Mouse (Mus musculus): ENCODE results near the gene Sod3. TPM values are rescaled to one million over a fixed set of nuclear protein-coding genes. Genes with fewer than 3 reads are reported as not detected.

The Sod3 gene
- 0.17 and 0.44 TPM in 2 replicates for polyA plus RNA-seq (2016; fragmentation: Nextera tagmentation; extraction: Ambion mirVana)

DNA sequence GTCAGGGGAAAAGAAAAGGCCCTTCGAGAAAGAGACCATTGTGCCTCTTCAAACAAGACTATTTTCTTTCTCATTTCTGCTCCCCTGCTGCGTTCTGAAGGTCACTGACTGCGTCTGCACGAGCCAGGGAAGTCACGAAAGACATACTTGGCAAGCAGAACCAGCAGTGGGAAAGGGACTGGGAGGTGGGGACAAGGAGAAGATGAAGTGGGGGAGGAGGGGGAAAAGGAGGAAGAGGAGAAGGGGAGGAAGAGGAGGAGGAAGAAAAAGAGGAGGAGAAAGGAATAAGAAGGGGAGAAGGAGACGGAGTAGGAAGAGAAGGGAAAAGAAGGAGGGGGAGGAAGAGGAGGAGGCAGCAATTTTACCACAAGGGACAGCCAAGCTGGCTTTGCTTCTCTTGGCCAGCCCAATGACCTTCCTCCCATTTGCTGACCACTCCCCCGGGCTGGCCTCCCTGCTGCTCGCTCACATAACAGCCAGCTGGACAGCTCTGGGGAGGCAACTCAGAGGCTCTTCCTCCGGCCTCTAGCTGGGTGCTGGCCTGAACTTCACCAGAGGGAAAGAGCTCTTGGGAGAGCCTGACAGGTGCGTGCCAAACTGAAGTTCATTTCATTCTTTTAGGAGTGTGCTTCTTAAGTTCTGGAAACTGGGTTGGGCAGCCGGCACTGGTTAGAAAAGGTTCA is at the start of gene Sod3:
TSS of gene Sod3 (plus strand) at position 324 of the 683 bp plus-strand sequence.
- WGBS = 24% methylated on average over 11 of the region's 11 CpGs
- peaks cover 26% of the 10 kb centered on the region for H3K4me1 ChIP-seq
- H3K27me3 ChIP-seq (ENCODE audit: insufficient read depth, poor library complexity, severe bottlenecking) = peaks cover 18% of the 10 kb centered on the region

DNA sequence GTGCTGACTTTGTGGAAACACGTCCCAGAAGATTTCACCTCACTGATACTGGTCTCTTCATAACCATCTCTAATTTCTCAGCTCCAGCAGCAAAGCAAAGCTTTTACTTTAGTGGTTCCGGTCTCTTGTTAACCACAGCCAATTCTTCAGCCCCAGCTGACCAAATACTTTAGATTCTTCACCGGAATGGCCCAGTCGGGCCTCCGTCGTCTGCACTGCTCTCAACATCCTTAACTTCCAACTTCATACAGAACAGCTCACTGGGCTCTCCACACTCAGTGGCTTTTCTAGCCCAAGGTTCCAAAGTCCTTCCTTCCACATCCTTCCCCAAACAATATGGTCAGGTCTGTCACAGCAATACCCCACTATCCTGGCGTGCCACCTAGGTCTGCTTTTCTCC is 46.7 kb upstream of the Sod3 start:
- no peaks in the 10 kb centered on the region for H3K9me3 ChIP-seq
- H3K27ac ChIP-seq = no peak overlapping the region
- WGBS = 80% methylated on average over 7 of the region's 7 CpGs
- no peak overlapping the region for H3K4me3 ChIP-seq
- no peaks in the 10 kb centered on the region for H3K27me3 ChIP-seq (ENCODE audit: insufficient read depth, poor library complexity, severe bottlenecking)
- no peaks in the 10 kb centered on the region for H3K36me3 ChIP-seq
- no peaks in the 10 kb centered on the region for H3K4me1 ChIP-seq
- DNase-seq (ENCODE audit: low spot score) = no peak

More for the DNA sequence above, at the start of gene Sod3:
- no peaks in the 10 kb centered on the region for H3K36me3 ChIP-seq
- H3K9me3 ChIP-seq = no peaks in the 10 kb centered on the region
- no peak within 1 kb of the TSS for H3K4me3 ChIP-seq
- peak; percentile 78 for DNase-seq (ENCODE audit: low spot score)
- no peak within 1 kb of the TSS; the same call in 1 of the 2 replicates for H3K27ac ChIP-seq

GRCm38 (mm10) chr5:52319499-52319898 is 44.1 kb upstream of the Sod3 start:
- Histone ChIP-seq H3K27me3 (ENCODE audit: insufficient read depth, poor library complexity, severe bottlenecking) (no peaks in the 10 kb centered on the region), H3K9me3 (no peaks in the 10 kb centered on the region), H3K27ac (no peak overlapping the region), H3K36me3 (no peaks in the 10 kb centered on the region), H3K4me1 (no peaks in the 10 kb centered on the region), H3K4me3 (no peak overlapping the region)
- no peak for DNase-seq (ENCODE audit: low spot score)
- WGBS = 75% methylated on average over 8 of the region's 8 CpGs

DNA sequence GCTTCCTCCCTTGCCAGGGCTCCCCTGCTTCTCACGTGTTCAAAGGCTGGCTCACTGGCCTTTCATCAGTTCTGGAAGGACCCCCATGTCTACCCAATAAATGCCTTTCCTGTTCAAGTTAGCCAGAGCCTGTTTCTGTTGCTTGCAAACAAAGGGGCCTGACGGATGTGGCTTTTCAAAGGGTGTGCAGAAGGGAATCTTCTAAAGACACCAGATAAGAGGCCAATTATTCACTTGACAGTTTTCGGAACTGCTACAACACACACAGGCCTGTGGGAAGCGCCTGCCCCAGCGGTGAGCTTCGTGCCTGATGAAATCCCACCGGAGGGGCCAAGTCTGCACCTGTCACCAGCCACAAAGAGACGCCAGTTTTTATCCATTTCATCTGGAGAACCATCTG is 31.5 kb upstream of the Sod3 start:
- no peaks in the 10 kb centered on the region for H3K27me3 ChIP-seq (ENCODE audit: insufficient read depth, poor library complexity, severe bottlenecking)
- 28% methylated on average over 8 of the region's 8 CpGs for WGBS

GRCm38 (mm10) chr5:52335590-52335989 is 28.0 kb upstream of the Sod3 start:
- no peaks in the 10 kb centered on the region for H3K27me3 ChIP-seq (ENCODE audit: insufficient read depth, poor library complexity, severe bottlenecking)
- H3K27ac ChIP-seq = no peak overlapping the region
- H3K4me3 ChIP-seq = no peak overlapping the region
- WGBS = 73% methylated on average over 3 of the region's 3 CpGs
- no peak for DNase-seq (ENCODE audit: low spot score)
- no peaks in the 10 kb centered on the region for H3K9me3 ChIP-seq
- no peaks in the 10 kb centered on the region for H3K36me3 ChIP-seq
- peaks cover 4% of the 10 kb centered on the region; the same call in 1 of the 2 replicates for H3K4me1 ChIP-seq

More for the DNA sequence above, 31.5 kb upstream of the Sod3 start:
- no peak overlapping the region for H3K27ac ChIP-seq
- no peaks in the 10 kb centered on the region for H3K9me3 ChIP-seq
- peaks cover 4% of the 10 kb centered on the region; the same call in 1 of the 2 replicates for H3K4me1 ChIP-seq
- H3K36me3 ChIP-seq = no peaks in the 10 kb centered on the region
- H3K4me3 ChIP-seq = no peak overlapping the region
- no peak for DNase-seq (ENCODE audit: low spot score)

DNA sequence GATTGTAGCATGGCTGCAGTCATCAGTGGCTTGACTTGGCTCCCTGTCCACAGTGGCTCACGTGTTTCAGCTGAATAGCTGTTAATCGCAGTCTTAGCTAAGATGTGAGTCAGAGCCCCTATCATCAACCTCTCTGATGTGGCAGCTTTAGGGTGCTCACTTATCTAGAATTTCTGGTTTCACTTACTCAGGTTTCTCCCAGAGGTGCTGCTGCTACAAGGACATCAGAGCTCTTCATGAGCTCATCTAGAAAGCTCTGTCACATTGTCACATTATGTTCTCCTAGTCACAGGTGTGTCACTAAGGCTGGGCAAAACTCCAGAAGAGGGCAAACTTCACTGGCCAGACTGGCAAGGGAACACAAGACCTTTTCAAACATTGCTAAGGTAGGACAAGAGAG is 24.5 kb upstream of the Sod3 start:
- Histone ChIP-seq H3K27me3 (ENCODE audit: insufficient read depth, poor library complexity, severe bottlenecking) (no peaks in the 10 kb centered on the region), H3K4me1 (no peaks in the 10 kb centered on the region), H3K4me3 (no peak overlapping the region), H3K9me3 (no peaks in the 10 kb centered on the region), H3K27ac (no peak overlapping the region), H3K36me3 (no peaks in the 10 kb centered on the region)
- WGBS = 73% methylated on average over 2 of the region's 2 CpGs
- no peak for DNase-seq (ENCODE audit: low spot score)

- no peaks in the 10 kb centered on the region for H3K4me1 ChIP-seq
- no peaks in the 10 kb centered on the region for H3K27me3 ChIP-seq (ENCODE audit: insufficient read depth, poor library complexity, severe bottlenecking)
- no peak for DNase-seq (ENCODE audit: low spot score)
- no peaks in the 10 kb centered on the region for H3K36me3 ChIP-seq
- no peaks in the 10 kb centered on the region for H3K9me3 ChIP-seq
- H3K4me3 ChIP-seq = no peak overlapping the region
- no peak overlapping the region for H3K27ac ChIP-seq
- 90% methylated on average over 2 of the region's 2 CpGs for WGBS
Observed at GRCm38 (mm10) chr5:52346890-52347289, 16.7 kb upstream of the Sod3 start.

- Histone ChIP-seq H3K27ac (no peak overlapping the region), H3K27me3 (ENCODE audit: insufficient read depth, poor library complexity, severe bottlenecking) (no peaks in the 10 kb centered on the region), H3K36me3 (no peaks in the 10 kb centered on the region), H3K4me1 (no peaks in the 10 kb centered on the region), H3K4me3 (no peak overlapping the region), H3K9me3 (no peaks in the 10 kb centered on the region)
- DNase-seq (ENCODE audit: low spot score) = no peak
- 79% methylated on average over 2 of the region's 2 CpGs for WGBS
Observed at GRCm38 (mm10) chr5:52350451-52350850, 13.1 kb upstream of the Sod3 start.

DNA sequence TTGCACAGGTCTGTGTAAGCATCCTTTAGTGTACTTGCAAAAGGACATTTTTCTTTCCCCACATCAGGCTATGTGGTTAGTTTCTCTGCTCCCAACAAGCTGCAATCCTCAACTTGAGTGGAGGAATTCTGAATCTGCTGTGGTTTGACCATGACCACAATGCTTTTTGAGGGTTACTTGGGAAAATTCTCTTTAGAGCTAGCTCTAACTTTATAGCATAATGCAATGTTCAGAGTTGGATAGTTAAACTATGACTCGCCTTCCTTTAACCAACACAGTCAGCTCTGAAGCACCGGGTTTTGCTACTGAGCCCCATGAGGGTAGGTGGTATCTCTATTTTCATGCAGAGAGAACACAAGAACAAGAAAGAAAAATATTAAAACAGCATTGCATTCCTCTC is 12.0 kb upstream of the Sod3 start:
- Histone ChIP-seq H3K27me3 (ENCODE audit: insufficient read depth, poor library complexity, severe bottlenecking) (no peaks in the 10 kb centered on the region), H3K4me3 (no peak overlapping the region), H3K9me3 (no peaks in the 10 kb centered on the region), H3K27ac (no peak overlapping the region), H3K4me1 (no peaks in the 10 kb centered on the region), H3K36me3 (no peaks in the 10 kb centered on the region)
- DNase-seq (ENCODE audit: low spot score) = no peak
- WGBS = 79% methylated on average over 2 of the region's 2 CpGs

GRCm38 (mm10) chr5:52352730-52353129 is 10.9 kb upstream of the Sod3 start:
- Histone ChIP-seq H3K27me3 (ENCODE audit: insufficient read depth, poor library complexity, severe bottlenecking) (no peaks in the 10 kb centered on the region), H3K27ac (no peak overlapping the region), H3K4me3 (no peak overlapping the region), H3K4me1 (no peaks in the 10 kb centered on the region), H3K9me3 (no peaks in the 10 kb centered on the region), H3K36me3 (no peaks in the 10 kb centered on the region)
- DNase-seq (ENCODE audit: low spot score) = no peak
- 75% methylated on average over 5 of the region's 5 CpGs for WGBS

GRCm38 (mm10) chr5:52354441-52354840 is 9.2 kb upstream of the Sod3 start:
- WGBS = 81% methylated on average over 4 of the region's 4 CpGs
- no peak for DNase-seq (ENCODE audit: low spot score)
- Histone ChIP-seq H3K4me3 (no peak overlapping the region), H3K27ac (no peak overlapping the region), H3K36me3 (no peaks in the 10 kb centered on the region), H3K27me3 (ENCODE audit: insufficient read depth, poor library complexity, severe bottlenecking) (no peaks in the 10 kb centered on the region), H3K4me1 (no peaks in the 10 kb centered on the region), H3K9me3 (no peaks in the 10 kb centered on the region)

DNA sequence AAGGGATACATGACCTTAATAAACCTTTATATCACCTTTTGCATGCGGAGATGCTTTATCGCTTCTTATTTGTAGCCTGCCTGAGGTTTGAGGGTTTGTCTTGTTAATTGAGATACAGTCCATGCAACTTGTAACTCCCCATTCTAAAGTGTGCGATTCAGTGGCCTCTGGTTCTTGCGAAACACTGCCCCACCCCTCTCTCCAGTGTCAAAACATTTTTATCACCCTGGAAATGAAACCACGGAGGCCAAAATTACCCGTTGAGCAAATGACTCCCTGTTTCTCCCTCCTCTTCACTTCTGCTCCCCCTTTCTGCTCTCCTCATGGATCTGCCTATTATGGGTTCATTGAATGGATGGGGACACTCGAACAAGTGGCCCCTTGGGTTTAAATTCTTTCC is 8.0 kb upstream of the Sod3 start:
- DNase-seq (ENCODE audit: low spot score) = no peak
- H3K27ac ChIP-seq = no peak overlapping the region
- no peak overlapping the region for H3K4me3 ChIP-seq
- 84% methylated on average over 7 of the region's 7 CpGs for WGBS
- no peaks in the 10 kb centered on the region for H3K9me3 ChIP-seq
- H3K27me3 ChIP-seq (ENCODE audit: insufficient read depth, poor library complexity, severe bottlenecking) = no peaks in the 10 kb centered on the region
- H3K36me3 ChIP-seq = no peaks in the 10 kb centered on the region
- peaks cover 6% of the 10 kb centered on the region; the same call in 1 of the 2 replicates for H3K4me1 ChIP-seq

DNA sequence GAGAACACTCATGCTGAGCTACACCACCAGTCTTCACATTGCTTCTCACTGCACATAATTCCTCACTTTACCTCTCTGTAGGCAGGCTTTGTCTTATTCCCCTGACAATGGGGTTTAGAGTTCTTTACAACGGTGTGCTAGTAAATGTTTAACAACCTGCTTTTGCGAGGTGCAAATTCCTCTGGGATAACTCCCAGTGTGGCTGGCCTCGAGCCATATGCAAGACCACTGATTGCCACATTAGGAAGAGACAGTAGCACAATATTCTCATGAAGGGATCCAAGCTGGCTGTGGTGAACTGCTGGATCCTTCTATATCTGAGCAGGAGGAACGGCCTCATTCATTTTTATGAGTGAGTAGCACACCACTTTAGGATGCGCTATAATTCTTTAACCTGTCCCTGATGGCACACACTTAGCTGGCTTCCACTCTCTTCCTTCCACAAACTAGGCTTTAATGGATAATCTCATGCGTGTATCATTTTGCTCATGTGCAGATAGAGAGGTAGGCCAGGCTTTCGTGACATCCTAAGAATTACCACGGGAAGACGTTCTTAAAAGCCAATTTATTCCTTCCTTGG is 6.3 kb upstream of the Sod3 start:
- H3K36me3 ChIP-seq = no peaks in the 10 kb centered on the region
- WGBS = 73% methylated on average over 9 of the region's 9 CpGs
- no peak overlapping the region for H3K27ac ChIP-seq
- no peak overlapping the region for H3K4me3 ChIP-seq
- no peaks in the 10 kb centered on the region for H3K9me3 ChIP-seq
- no peaks in the 10 kb centered on the region for H3K27me3 ChIP-seq (ENCODE audit: insufficient read depth, poor library complexity, severe bottlenecking)
- DNase-seq (ENCODE audit: low spot score) = no peak
- peaks cover 9% of the 10 kb centered on the region; the same call in 1 of the 2 replicates for H3K4me1 ChIP-seq

Data from heart, embryonic 10.5 days (tissue).